7 mouse cellular contexts compared by ENCODE assay signal in genomic region chr11:44684486-44685076, GRCm38 (mm10).
DNase-seq lines count a peak whose midpoint lies in the region; ATAC-seq lines count a peak whose summit lies in the region.

No protein-coding gene starts in this region.

- no peak overlapping the region for H3K4me3 ChIP-seq in embryonic facial prominence, embryonic 12.5 days
- H3K4me3 ChIP-seq in heart, embryonic 10.5 days, result peak overlapping the region; percentile 5; the same call in 1 of the 2 replicates
- no peak overlapping the region; the same call in 1 of the 2 replicates for H3K4me3 ChIP-seq in kidney, embryonic 15.5 days (replicated peaks)
- H3K4me3 ChIP-seq in forebrain, embryonic 16.5 days (replicated peaks; ENCODE audit: low read length), result no peak overlapping the region

- H3K9ac ChIP-seq in embryonic facial prominence, embryonic 12.5 days, result no peak overlapping the region
- no peak overlapping the region for H3K9ac ChIP-seq in kidney, embryonic 15.5 days
- H3K9ac ChIP-seq in forebrain, embryonic 16.5 days (replicated peaks; ENCODE audit: low read depth, low read length), result no peak overlapping the region

- H3K36me3 ChIP-seq in embryonic facial prominence, embryonic 12.5 days, result no peaks in the 10 kb centered on the region
- H3K36me3 ChIP-seq in heart, embryonic 10.5 days, result no peaks in the 10 kb centered on the region
- H3K36me3 ChIP-seq in kidney, embryonic 15.5 days, result no peaks in the 10 kb centered on the region
- H3K36me3 ChIP-seq in forebrain, embryonic 16.5 days (ENCODE audit: control insufficient read depth, insufficient read depth), result no peaks in the 10 kb centered on the region

- ATAC-seq in embryonic facial prominence, embryonic 12.5 days (ENCODE audit: insufficient number of reproducible peaks, insufficient read depth, low FRiP score, low TSS enrichment), result no peak
- ATAC-seq in kidney, embryonic 15.5 days (replicated peaks; ENCODE audit: low FRiP score), result no peak
- no peak for ATAC-seq in forebrain, embryonic 16.5 days

- H3K9me3 ChIP-seq in embryonic facial prominence, embryonic 12.5 days, result no peaks in the 10 kb centered on the region
- H3K9me3 ChIP-seq in heart, embryonic 10.5 days, result no peaks in the 10 kb centered on the region
- H3K9me3 ChIP-seq in kidney, embryonic 15.5 days (replicated peaks), result no peaks in the 10 kb centered on the region
- no peaks in the 10 kb centered on the region for H3K9me3 ChIP-seq in forebrain, embryonic 16.5 days (ENCODE audit: control insufficient read depth, low read length)

- 49% methylated on average over 20 of the region's 20 CpGs for WGBS in embryonic facial prominence, embryonic 12.5 days
- WGBS in heart, embryonic 10.5 days, result 39% methylated on average over 20 of the region's 20 CpGs
- WGBS in kidney, embryonic 15.5 days, result 42% methylated on average over 20 of the region's 20 CpGs
- 45% methylated on average over 20 of the region's 20 CpGs for WGBS in forebrain, embryonic 16.5 days

- H3K27ac ChIP-seq in embryonic facial prominence, embryonic 12.5 days, result peak overlapping the region; percentile 52
- peak overlapping the region; percentile 64; the same call in 1 of the 2 replicates for H3K27ac ChIP-seq in heart, embryonic 10.5 days
- H3K27ac ChIP-seq in kidney, embryonic 15.5 days, result peak overlapping the region; percentile 90
- H3K27ac ChIP-seq in forebrain, embryonic 16.5 days (ENCODE audit: low read length), result no peak overlapping the region

- peak; percentile 64 for DNase-seq in heart, embryonic 10.5 days (ENCODE audit: low spot score)
- DNase-seq in lung, postnatal 4 days, result peak; percentile 31 to 42
- DNase-seq in left cerebral cortex, adult 9 months (ENCODE audit: low spot score in 2 of 2), result no peak
- no peak for DNase-seq in urinary bladder, postnatal 14 days (ENCODE audit: low spot score)

- peak overlapping the region; percentile 14; the same call in 1 of the 2 replicates for H3K4me2 ChIP-seq in embryonic facial prominence, embryonic 12.5 days (replicated peaks)
- peak overlapping the region; percentile 45 for H3K4me2 ChIP-seq in kidney, embryonic 15.5 days
- H3K4me2 ChIP-seq in forebrain, embryonic 16.5 days (ENCODE audit: low read length), result no peak overlapping the region

- H3K4me1 ChIP-seq in embryonic facial prominence, embryonic 12.5 days, result peaks cover 31% of the 10 kb centered on the region
- peaks cover 36% of the 10 kb centered on the region for H3K4me1 ChIP-seq in heart, embryonic 10.5 days
- H3K4me1 ChIP-seq in kidney, embryonic 15.5 days, result peaks cover 41% of the 10 kb centered on the region
- H3K4me1 ChIP-seq in forebrain, embryonic 16.5 days (replicated peaks; ENCODE audit: control insufficient read depth, insufficient read depth, low read length), result peaks cover 4% of the 10 kb centered on the region

- H3K27me3 ChIP-seq in embryonic facial prominence, embryonic 12.5 days, result no peaks in the 10 kb centered on the region
- H3K27me3 ChIP-seq in heart, embryonic 10.5 days (ENCODE audit: insufficient read depth, poor library complexity, severe bottlenecking), result no peaks in the 10 kb centered on the region
- no peaks in the 10 kb centered on the region for H3K27me3 ChIP-seq in kidney, embryonic 15.5 days
- peaks cover 22% of the 10 kb centered on the region for H3K27me3 ChIP-seq in forebrain, embryonic 16.5 days (replicated peaks; ENCODE audit: control insufficient read depth, insufficient read depth, low read length)

Comparison
In these comparisons a context has a peak if more than half of its experiments do, and no peak if none do; other contexts are left out.
1. DNase-seq: peak in heart, embryonic 10.5 days (single experiment) and lung, postnatal 4 days (2 of 2); none in left cerebral cortex, adult 9 months (0 of 2) and urinary bladder, postnatal 14 days (single experiment).